Mouse (Mus musculus) retina, postnatal 7 days (tissue): ENCODE results near the gene Btg4.

ENCODE experiments used
- DNase-seq: peaks from one replicate; pipeline ENCODE4 v3.0.0-alpha.2; 2012; ENCODE audit warnings: low read depth, low spot score

Gene Btg4

GRCm38 (mm10) chr9:51165312-51166180 is 104.8 kb downstream of the Btg4 start, which contains the start of gene Gm32742:
Gene Gm32742 (minus strand): TSS chr9:51165517.
- no peak for DNase-seq

DNA sequence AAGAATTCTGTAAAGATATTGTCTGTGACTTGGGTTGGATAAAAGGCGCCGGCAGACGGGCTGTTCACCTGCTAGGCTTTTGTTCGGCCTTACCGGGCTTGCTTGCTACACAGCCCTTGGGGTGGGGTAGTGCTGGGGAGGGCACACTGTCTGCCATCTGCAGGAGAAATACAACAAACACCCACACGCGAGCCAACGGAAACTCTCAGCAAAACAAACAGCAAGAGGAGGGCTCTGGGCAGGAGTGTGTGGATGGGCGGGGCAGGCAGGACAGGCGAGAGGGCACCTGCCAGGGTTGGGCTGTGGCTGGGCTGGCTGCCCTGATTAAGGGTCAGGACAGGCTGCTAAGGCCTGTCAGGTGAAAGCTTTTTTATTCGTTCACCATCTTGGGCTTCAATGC is 107.3 kb downstream of the Btg4 start:
- no peak for DNase-seq

GRCm38 (mm10) chr9:51168698-51169097 is 108.0 kb downstream of the Btg4 start:
- DNase-seq = no peak

DNA sequence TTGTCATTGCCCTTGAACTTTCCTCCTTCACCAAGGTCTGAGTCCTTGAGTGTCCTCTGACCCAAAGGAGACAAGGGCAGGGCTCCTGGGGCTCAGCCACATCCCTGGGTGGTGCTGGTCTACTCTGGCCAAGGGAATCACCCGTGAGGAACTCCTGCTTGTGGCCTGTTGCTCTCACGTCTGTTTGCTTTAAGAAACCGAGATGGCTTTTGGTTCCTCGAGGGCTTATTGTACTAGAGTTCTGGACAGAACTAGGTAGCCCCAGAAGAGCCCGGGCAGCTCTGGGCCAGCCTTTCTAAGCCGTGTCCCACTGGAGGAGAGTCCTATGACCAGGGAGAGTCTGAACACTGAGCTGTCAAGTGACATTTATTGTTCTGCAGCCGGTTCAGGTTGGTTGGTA is 108.4 kb downstream of the Btg4 start:
- no peak for DNase-seq
